Mouse (Mus musculus): ENCODE data around the gene Gpcpd1.
"Not testable (repeated sequence)": the region's sequence is repeated elsewhere in the genome, so short reads cannot be mapped to it uniquely, and the experiment has no call there.

The Gpcpd1 gene

GRCm38 (mm10) chr2:132587240-132587779, at the start of gene Gpcpd1:
Gpcpd1 (minus strand) TSS chr2:132587729.
- DNase-seq (ENCODE audit: low spot score in 2 of 2) = no peak

DNA sequence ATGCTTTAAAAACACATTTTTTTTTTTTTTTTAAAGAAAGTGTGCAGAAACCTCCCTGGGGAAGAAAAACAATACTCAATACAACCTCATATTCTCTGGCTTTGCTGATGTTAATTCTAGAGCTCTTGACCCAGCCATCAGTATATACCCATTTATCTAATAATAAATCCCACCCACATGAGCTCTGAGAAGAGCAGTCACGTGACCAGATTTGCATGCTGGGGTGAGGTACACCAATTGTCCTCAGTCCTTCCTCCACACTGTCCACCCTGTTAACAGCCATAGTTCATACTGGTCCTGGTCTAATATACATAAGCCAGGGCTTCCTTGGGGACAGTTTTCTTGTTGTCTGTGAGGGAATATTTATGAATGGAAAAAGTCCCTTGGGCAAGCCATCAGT, 49.0 kb upstream of the Gpcpd1 start:
- no peak for DNase-seq (ENCODE audit: low spot score in 2 of 2)

GRCm38 (mm10) chr2:132628626-132629025, 41.1 kb upstream of the Gpcpd1 start:
- DNase-seq (ENCODE audit: low spot score in 2 of 2) = no peak

DNA sequence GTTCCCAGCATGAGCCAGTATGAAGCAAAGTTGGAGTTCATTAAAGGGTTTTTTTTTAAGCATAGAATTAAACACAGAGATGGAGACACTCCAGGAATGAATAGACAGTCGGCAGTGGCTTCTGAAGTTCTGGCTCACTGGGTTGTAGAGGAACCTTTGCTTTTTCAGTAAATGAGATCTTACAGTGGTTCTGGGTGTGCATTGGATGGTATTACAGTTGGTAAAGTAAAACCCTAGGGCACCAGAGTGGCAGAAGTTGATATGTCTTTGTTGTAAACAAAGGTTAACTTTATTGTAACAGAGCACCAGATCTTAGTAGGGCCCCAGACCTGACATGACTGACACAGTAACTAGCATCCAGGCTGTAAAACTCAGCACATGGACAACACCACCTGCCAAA, 35.6 kb upstream of the Gpcpd1 start:
- DNase-seq (ENCODE audit: low spot score in 2 of 2) = no peak

- DNase-seq (ENCODE audit: low spot score in 2 of 2) = no peak
Measured at GRCm38 (mm10) chr2:132617693-132618092, 30.2 kb upstream of the Gpcpd1 start.

DNA sequence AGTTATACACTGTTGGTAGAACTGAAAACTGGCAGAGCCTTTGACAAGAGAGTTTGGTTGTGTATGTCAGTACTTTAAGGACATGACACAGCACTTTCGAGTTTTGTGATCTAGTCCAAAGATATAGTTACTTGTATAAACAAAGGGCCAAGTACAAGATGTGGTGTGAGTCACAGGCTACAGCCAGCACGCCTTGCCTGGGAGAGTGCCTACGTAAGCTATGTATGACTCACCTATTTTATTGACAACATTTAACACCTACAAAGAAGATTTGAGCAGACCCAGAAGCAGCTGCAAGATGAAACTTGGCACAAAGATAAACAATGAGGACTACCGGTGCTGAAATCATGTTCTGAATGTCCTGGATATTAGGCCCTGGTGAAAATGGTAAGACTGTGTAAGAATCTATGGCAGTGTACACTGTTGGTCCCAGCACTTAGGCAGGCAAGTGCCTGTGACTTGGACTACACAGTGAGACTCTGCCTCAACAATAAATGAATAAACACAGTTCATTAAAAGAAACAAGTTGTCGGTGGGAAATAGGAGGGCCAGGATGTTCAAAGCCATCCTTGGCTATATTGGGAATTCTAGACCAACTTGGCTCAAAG, 26.2 kb upstream of the Gpcpd1 start:
- DNase-seq (ENCODE audit: low spot score in 2 of 2) = no peak

- DNase-seq (ENCODE audit: low spot score in 2 of 2) = no peak
Measured at GRCm38 (mm10) chr2:132611551-132612233, 24.2 kb upstream of the Gpcpd1 start.

DNA sequence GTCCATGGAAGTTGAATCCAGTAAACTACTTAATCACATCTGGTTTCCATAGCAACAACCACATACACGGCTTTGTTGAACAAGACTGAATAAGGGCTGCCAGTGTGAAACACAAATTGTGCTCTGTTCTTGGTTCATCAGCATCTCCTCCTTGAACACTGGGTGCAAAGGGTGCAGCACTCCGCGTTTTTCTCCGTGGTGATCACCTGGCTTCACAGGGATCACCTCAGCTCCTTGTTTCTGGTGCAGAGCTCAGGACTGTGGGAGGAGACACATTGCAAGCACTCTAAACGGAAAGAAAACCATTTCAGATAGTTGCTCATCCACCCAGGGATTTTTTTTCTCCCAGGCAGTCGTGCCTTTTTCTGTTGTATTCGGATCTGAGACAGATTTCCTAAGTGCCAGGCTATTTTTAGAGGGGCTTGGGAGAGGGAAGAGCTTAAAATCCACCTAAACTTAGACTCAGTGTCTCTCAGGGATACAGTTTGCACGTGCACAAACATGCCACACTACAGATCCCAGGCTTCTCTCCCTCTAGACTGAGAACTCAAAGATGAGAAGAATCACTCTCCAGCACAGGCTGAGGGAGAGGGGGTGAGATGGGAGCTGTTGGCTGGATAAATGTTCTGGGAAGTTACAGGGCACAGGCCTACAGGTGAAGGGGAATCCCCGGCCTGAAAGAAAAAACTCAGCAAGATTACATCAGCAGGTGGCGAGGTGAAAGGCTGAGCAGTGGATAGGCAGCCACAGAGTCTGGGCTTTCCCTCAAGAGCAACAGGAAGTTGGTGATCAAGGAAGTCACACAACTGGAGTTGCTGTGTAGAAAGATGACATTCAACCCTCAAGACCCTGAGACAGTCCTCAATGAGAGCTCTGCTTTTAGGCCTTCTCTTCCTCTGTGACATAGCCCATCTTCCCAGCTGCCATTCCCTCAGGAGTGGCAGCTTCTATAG, 19.9 kb upstream of the Gpcpd1 start:
- DNase-seq (ENCODE audit: low spot score in 2 of 2) = peak; percentile 51 to 83

- DNase-seq (ENCODE audit: low spot score in 2 of 2) = no peak
Measured at GRCm38 (mm10) chr2:132605795-132606563, 18.4 kb upstream of the Gpcpd1 start.

- DNase-seq (ENCODE audit: low spot score in 2 of 2) = no peak
Measured at GRCm38 (mm10) chr2:132604922-132605321, 17.4 kb upstream of the Gpcpd1 start.

GRCm38 (mm10) chr2:132603706-132604105, 16.2 kb upstream of the Gpcpd1 start:
- no peak for DNase-seq (ENCODE audit: low spot score in 2 of 2)

- DNase-seq (ENCODE audit: low spot score in 2 of 2) = no peak
Measured at GRCm38 (mm10) chr2:132601777-132602176, 14.2 kb upstream of the Gpcpd1 start.

DNA sequence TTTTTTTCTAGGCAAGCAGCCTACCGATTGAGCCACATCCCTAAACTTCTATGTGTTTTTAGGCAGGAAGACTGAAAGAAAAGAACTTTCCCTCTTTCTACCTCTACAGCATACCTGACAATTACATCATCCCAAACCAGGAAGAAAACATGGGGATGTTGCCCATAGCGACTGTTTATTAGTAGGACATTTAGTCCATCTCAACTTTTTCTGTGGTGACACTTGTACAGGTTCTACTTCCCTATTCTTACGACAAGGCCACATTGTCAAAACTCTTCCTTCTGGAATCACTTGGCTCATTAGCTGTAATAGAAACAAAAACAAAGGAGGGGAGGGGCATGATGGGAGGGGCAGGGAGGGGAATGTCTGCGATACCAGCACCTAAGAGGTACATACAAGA, 12.6 kb upstream of the Gpcpd1 start:
- no peak for DNase-seq (ENCODE audit: low spot score in 2 of 2)

- DNase-seq (ENCODE audit: low spot score in 2 of 2) = no peak
Measured at GRCm38 (mm10) chr2:132599127-132599526, 11.6 kb upstream of the Gpcpd1 start.

DNA sequence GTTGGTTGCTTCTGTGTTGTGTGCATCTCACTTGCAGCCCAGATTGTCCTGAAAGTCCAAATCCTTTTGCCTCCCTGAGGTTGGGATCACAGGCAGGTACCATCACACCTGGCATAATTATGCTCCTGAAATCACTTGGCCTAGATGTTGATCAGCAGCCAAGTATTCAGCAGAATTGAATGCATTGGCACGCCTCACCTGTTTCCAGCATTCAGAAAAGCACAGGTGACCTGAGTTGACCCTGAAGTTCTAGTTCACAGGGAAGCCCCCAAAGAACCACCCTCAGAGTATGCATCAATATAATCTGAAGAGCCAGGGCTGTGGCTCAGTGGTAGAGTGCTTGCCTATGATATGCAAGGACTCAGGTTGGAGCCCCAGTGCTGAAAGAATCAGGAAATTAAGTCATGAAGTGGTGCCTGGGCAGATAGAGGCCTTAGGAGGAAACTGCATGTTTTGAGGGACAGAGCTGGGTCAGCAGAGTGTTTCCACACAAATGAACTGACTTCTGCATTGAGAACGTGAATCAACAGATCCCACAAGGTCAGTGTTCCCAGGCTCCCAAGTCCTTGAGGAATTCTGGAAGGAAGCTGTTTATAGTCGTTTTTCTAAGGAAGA, 10.4 kb upstream of the Gpcpd1 start:
- DNase-seq (ENCODE audit: low spot score in 2 of 2) = no peak

DNA sequence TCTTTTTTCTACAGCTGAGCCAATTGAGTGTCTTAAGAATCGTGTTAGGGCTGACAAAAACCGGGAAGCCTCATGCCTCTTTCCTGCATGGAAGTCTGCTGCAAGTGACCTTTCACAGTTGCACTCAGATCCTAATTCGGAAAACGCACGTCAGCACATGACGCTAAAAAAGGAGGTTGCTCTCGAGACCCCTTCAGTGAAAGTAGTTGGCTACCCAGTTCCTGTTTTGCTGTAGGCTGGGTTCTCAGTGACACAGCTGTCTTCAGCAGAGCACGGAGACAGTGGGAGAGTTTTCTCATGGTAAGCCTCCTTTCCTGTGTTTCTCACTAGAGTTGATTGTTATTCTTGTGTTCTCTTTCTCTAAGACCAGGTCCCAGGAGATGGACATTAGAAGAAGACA, 9.7 kb upstream of the Gpcpd1 start:
- DNase-seq (ENCODE audit: low spot score in 2 of 2) = no peak

DNA sequence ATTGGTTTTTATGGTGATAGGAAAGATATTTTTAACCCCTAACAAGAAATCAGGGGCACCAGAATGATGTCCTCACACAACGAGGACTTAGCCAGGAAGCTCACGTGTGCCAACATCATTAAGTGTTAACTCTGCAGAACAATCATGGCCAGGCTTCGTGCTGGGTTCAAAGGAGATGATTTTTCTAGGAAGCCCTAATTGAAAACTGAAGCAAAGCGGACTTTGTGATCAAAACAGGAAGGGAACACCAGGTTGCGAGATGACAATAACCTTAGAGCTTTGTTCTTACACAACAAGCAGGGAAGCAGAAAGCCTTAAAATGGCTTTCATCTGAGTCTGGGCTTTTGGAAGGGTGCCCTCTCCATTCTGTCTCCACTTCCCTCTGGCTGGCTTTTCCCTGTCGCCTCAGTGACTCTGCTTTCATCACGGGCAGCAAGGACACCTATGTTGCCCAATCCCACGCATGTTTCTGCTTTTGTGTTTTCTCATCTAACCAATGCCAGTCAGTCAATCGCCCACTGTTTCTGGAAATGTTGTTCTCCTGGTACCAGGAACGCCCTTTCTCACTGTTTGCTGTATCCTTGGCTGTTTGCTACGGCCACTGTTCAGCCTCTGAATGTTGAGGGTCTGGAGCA, 8.2 kb upstream of the Gpcpd1 start:
- no peak for DNase-seq (ENCODE audit: low spot score in 2 of 2)

GRCm38 (mm10) chr2:132592126-132592525, 4.6 kb upstream of the Gpcpd1 start:
- DNase-seq (ENCODE audit: low spot score in 2 of 2) = no peak

DNA sequence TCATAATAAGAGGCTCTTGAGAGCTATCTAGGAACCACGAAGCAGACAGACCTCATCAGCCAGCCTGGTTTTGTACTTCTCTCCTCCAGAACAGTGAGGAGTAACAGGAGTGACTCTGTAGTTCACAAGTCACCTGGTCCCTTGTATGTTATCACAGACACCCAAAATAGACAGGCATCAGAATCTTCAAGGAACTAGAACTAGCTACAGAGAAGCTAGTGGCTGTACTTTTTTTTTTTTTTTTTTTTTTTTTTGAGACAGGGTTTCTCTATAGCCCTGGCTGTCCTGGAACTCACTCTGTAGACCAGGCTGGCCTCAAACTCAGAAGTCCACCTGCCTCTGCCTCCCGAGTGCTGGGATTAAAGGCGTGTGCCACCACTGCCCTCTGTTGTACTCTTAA, 4.0 kb upstream of the Gpcpd1 start:
- not testable (repeated sequence) for DNase-seq (ENCODE audit: low spot score in 2 of 2)

- no peak for DNase-seq (ENCODE audit: low spot score in 2 of 2)
Measured at GRCm38 (mm10) chr2:132589906-132590538, 2.5 kb upstream of the Gpcpd1 start.
